Mouse (Mus musculus) kidney, adult 2 months (tissue): ENCODE measurements around the gene Bcr. TPM values are rescaled to one million over a fixed set of nuclear protein-coding genes. Genes with fewer than 3 reads are reported as not detected.

Experiments
- DNase-seq: peaks from one replicate; pipeline ENCODE4 v3.0.0; 2021
- H3K27ac ChIP-seq: fragments of 200-500 bp; 2 replicates; pipeline ENCODE4 v1.5.1; 2012; ENCODE audit warnings: low read depth, low read length, control low read depth, inconsistent platforms; ENCODE audit not compliant: insufficient read depth
- H3K27me3 ChIP-seq: fragments of 200-500 bp; replicated peaks from 2 replicates; pipeline ENCODE4 v1.6.1; 2012; ENCODE audit warnings: mild to moderate bottlenecking, moderate library complexity, low read length, inconsistent platforms; ENCODE audit not compliant: control insufficient read depth, insufficient read depth
- H3K36me3 ChIP-seq: fragments of 200-500 bp; 2 replicates; pipeline ENCODE4 v1.6.1; 2012; ENCODE audit warnings: mild to moderate bottlenecking, moderate library complexity, low read length, inconsistent platforms; ENCODE audit not compliant: control insufficient read depth, insufficient read depth
- H3K4me1 ChIP-seq: fragments of 200-500 bp; 2 replicates; pipeline ENCODE4 v1.6.1; 2011; ENCODE audit warnings: low read length; ENCODE audit not compliant: control insufficient read depth, insufficient read depth
- H3K4me3 ChIP-seq: fragments of 200-500 bp; 2 replicates; pipeline ENCODE4 v1.5.1; 2011; ENCODE audit warnings: mild to moderate bottlenecking, low read depth, low read length, control low read depth; ENCODE audit not compliant: insufficient read depth
- CTCF ChIP-seq: fragments of 200-500 bp; conservative IDR thresholded peaks from 2 replicates; pipeline ENCODE4 v1.5.1; 2011; ENCODE audit warnings: low read depth, mild to moderate bottlenecking, control low read depth, low read length, moderate library complexity, mixed read lengths; ENCODE audit not compliant: insufficient read depth, insufficient read length
- POLR2A ChIP-seq: fragments of 200-500 bp; IDR thresholded peaks from one replicate; pipeline ENCODE4 v1.6.1; 2011; ENCODE audit warnings: low read depth, low read length, control low read depth
- WGBS: fragments of 180-500 bp; shearing (Covaris S2); methylation state at CpG from one replicate; pipeline ENCODE4 v1.1.7; 2018; 5-methylcytosine and 5-hydroxymethylcytosine counted together
- polyA plus RNA-seq: library from polyadenylated mRNA; depleted of rRNA; stranded (reverse); fragments of >200 nt; gene quantifications from 2 replicates; pipeline ENCODE4 v1.2.3, GENCODE M21; 2012

Bcr gene
- polyA plus RNA-seq, 1 experiment: 28.7 TPM

DNA sequence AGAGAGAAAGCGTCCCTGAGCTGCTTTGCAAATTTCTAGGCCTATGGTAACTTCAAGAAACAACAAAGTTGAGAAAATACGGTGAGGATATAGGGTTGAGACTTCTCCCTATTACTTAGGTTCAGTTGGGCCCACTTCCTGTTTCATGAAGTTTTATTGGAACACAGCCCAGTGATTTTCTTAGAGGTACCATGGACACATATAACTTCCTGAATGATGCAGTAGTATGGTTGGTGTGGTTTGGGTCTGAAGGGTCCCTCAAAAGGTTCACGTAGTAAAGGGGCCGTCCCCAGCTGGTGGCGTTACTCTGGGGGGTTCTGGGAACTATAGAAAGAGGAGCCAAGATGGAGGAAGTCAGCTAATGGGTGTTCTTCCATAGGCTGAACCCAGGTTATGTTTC lies 45.3 kb downstream of the Bcr start:
- TF ChIP-seq POLR2A (no peak), CTCF (no peak)
- DNase-seq: no peak
- Histone ChIP-seq H3K27ac (no peak overlapping the region), H3K36me3 (no peaks in the 10 kb centered on the region), H3K4me3 (no peak overlapping the region), H3K4me1 (peaks cover 23% of the 10 kb centered on the region), H3K27me3 (no peaks in the 10 kb centered on the region)
- 86% methylated on average over 5 of the region's 5 CpGs for WGBS

DNA sequence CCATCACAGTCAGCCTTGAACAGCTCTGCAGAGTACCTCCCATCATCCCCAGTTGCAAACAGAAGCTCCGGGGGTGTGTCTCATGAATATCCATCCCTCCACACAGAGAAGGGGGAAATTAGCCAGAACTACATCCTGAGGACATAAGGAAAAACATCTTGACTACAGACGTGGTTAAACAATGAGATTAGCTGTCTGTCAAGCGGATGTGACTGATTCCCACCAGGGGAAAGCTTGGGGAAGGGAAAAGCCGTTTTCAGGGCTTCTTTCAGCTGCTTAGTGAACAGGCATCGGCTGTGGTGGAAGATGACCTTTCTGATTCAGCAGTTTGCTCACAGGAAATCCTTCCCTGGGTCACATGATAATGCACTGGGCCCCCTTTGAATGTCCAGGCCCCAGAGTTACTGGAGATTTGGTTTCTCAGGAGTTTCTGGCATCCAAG lies 46.6 kb downstream of the Bcr start:
- Histone ChIP-seq H3K27ac (peak overlapping the region; percentile 73; the same call in 1 of the 2 replicates), H3K4me1 (peaks cover 29% of the 10 kb centered on the region), H3K36me3 (no peaks in the 10 kb centered on the region), H3K27me3 (no peaks in the 10 kb centered on the region), H3K4me3 (no peak overlapping the region)
- peak; percentile 51 for DNase-seq
- TF ChIP-seq CTCF (no peak), POLR2A (no peak)
- 35% methylated on average over 5 of the region's 5 CpGs for WGBS

DNA sequence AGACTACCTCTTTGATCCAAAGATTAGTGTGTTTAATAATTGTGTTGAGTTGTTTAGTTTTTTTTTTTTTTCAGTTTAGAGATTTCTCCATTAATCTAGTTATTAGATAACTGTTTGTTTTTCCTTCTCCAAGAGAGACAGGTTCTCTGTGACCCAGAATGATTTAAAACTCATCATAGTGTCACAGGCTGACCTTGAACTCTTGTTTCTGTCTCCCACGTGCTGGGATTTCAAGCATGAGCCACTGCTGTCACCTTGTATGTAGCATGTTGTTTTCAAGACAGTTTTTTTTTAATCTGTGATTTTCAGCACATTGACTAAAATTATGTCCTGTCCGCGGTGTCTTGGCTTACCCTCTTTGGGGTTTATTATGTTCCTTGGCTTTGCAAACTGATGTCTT lies 47.7 kb downstream of the Bcr start:
- no peak overlapping the region for H3K4me3 ChIP-seq
- H3K4me1 ChIP-seq: peaks cover 28% of the 10 kb centered on the region
- TF ChIP-seq CTCF: no peak
- WGBS: 56% methylated on average over 3 of the region's 3 CpGs
- H3K27ac ChIP-seq: no peak overlapping the region
- peak; percentile 32 for DNase-seq
- no peaks in the 10 kb centered on the region for H3K27me3 ChIP-seq
- H3K36me3 ChIP-seq: no peaks in the 10 kb centered on the region

DNA sequence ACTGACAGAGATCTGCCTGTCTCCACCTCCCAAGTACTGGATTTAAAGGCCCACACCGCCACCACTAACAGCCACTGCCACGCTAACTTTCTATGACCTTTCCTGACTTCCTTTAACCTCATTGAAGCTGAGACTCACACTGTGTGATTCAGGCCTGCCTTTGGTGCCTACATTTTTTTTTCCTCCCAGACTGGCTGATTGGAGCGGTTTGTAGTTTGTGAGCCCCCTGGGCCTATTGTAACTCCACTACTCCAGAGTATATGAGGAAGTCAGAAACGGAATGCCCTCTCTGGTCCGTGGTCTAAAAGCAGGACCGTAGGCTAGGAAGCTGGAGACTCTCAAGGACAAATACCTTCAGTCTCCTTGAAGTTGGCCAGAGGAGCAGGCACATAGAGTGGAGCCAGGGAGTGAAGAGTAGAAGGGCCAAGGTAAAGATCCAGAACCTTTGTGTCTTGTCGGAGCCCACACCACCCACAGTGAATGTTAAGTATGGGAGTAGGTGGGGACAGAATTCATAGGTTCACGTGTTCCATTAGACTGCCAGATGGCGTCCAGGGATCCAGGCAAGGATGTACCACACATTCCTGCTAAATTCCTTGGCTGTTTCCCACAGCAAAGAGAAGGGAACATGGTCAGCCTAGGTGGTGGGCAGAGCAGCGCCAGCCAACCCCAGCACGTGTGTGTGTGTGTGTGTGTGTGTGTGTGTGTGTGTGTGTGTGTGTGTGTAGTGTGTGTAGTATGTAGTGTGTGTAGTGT lies 51.2 kb downstream of the Bcr start:
- Histone ChIP-seq H3K4me3 (no peak overlapping the region), H3K27ac (no peak overlapping the region)

DNA sequence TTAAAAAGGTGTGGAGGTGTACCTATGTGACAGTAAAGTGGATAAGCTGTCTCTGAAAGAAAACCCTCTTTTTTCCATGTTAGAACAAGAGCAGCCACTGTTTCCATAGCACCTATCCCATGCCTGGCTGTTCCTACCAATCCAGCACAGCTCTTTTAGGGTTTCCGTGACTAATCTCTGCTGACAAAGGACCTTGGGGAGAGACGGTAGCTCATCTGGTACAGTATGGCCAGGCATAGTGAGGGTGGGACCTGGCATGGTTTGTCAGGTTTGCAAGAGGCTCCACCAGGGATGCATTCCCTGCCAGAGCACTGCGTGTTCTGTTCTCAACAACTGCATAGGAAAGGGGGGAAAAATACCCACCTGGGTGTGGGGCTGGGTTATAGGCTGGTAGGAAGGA lies 52.0 kb downstream of the Bcr start:
- 86% methylated on average over 3 of the region's 3 CpGs for WGBS
- Histone ChIP-seq H3K27me3 (no peaks in the 10 kb centered on the region), H3K4me1 (peaks cover 18% of the 10 kb centered on the region), H3K4me3 (no peak overlapping the region), H3K27ac (no peak overlapping the region), H3K36me3 (no peaks in the 10 kb centered on the region)
- no peak for DNase-seq
- no peak for TF ChIP-seq POLR2A
- no peak for TF ChIP-seq CTCF

More for the DNA sequence above, 51.2 kb downstream of the Bcr start:
- Histone ChIP-seq H3K36me3 (no peaks in the 10 kb centered on the region), H3K27me3 (no peaks in the 10 kb centered on the region), H3K4me1 (peaks cover 18% of the 10 kb centered on the region)
- TF ChIP-seq CTCF (no peak), POLR2A (no peak)
- DNase-seq: peak; percentile 15
- 68% methylated on average over 11 of the region's 11 CpGs for WGBS

DNA sequence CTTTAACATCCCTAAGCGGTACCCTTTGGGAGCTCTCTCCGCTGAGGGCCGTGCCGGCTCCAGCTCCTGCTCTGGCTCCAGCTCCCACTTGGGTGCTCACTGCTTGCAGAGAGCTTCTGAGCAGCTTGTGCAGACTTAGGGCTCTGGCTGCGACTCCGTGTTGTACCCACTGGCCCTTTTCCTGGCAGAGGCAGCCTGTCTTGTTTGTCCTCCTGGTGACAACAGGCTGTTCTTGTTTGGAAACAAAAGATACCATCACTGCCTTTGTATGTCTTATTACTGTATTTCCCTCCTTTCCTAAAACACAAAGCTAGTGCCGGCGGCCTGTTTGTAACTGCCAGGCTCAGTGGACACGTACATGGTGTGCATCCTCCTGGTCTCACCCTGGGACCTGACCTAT lies 53.2 kb downstream of the Bcr start:
- WGBS: 91% methylated on average over 9 of the region's 9 CpGs
- peaks cover 17% of the 10 kb centered on the region; the same call in 1 of the 2 replicates for H3K4me1 ChIP-seq
- H3K27me3 ChIP-seq: no peaks in the 10 kb centered on the region
- no peaks in the 10 kb centered on the region for H3K36me3 ChIP-seq
- TF ChIP-seq POLR2A: no peak
- TF ChIP-seq CTCF: no peak
- H3K27ac ChIP-seq: no peak overlapping the region
- DNase-seq: no peak
- no peak overlapping the region for H3K4me3 ChIP-seq

DNA sequence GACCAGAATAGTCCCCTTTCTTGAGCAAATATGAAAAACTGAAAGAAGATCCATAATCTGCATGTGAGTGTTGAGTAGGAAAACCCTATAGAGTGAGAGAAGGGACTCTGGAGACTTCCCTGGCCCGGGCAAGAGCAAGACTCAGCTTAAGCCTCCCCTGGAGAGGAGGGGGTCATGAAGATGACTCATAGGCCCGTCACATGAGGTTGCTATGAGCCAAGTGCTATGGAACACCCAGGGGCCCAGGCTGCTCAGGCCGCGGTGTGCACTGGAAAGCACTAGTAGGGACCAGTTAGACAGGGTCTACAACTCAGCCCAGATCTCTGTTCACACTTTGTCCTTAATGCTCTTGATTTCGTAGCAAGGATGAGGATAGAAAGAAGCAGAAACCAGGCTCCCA lies 54.8 kb downstream of the Bcr start:
- no peak for DNase-seq
- no peak for TF ChIP-seq CTCF
- no peak for TF ChIP-seq POLR2A
- 76% methylated on average over 5 of the region's 5 CpGs for WGBS
- H3K4me3 ChIP-seq: no peak overlapping the region
- peaks cover 26% of the 10 kb centered on the region for H3K4me1 ChIP-seq
- H3K27ac ChIP-seq: no peak overlapping the region
- no peaks in the 10 kb centered on the region for H3K36me3 ChIP-seq
- no peaks in the 10 kb centered on the region for H3K27me3 ChIP-seq
